Mouse (Mus musculus) ES-Bruce4 (cell line): ENCODE measurements around the gene Jag2.

Experiments used
- CTCF ChIP-seq: IDR thresholded peaks from one replicate; pipeline ENCODE4 v1.8.1; 2011; ENCODE audit warnings: low read depth, low read length
- EP300 ChIP-seq: IDR thresholded peaks from 2 replicates; pipeline ENCODE4 v1.6.1; 2011; ENCODE audit warnings: low read depth, low read length; ENCODE audit not compliant: insufficient read depth

DNA sequence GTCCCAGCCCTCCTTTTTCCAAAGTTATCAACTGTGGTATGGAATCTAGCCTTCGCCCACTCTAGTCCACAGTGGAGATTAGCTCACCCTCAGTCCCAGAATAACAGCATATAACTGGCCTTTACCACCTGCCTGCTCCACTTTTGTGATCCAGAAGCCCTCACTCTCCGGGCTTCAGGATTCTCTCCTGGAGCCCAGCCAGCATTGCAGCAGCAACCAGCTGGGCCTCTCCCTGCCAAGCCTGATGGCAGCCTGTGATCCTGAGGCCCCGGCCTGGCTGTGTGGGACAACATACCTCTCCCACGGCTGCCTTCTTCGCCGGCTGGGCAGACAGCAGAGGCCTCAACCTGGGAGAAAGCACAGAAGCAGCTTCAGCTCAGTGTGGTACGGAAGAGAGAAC is 31.9 kb upstream of the Jag2 start:
- TF ChIP-seq CTCF, result no peak
- TF ChIP-seq EP300, result no peak
